10 mouse cellular contexts compared by ENCODE assay signal in the genomic region with DNA sequence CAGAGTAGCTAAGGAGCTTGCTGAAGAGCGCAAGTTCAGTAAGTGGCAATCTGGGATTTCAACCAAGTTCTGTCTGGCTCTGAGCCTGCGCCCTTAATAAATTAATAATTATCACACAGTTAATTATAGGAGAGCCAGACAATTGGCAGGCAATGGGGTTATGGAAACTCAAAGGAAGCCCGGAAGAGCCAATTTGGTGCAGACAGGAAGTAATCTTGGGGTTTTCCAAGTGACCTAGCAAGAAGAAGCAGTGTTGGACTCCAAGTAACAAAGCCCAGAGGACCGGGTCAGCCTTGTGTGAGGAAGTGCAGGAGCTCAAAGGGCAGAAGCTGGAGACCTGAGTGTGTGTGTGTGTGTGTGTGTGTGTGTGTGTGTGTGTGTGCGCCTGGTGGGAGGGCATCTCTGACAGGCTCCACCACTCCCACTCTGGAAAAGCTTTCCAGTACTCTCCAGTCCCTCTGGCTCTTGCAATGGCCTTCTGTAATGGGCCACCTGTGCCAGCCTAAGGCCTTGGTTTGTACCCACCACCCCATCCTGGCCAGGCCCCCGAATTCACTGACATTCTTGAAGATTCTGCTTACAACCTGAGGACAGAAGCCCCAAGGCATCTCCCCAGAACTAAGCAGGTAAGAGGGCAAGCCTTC.
DNase-seq lines count a peak whose midpoint lies in the region; ATAC-seq lines count a peak whose summit lies in the region.
"Had no signal": no experiment of that assay in that cellular context is flagged by ENCODE, and none has a peak within 500 bp of the region (broad histone marks: within the 10 kb centered on the region; RNA-seq: fewer than 3 reads in every experiment).

No protein-coding gene starts in this region.

- no peak overlapping the region for H3K4me2 ChIP-seq in embryonic facial prominence, embryonic 14.5 days (ENCODE audit: low read depth, low read length)
- H3K4me2 ChIP-seq in intestine, embryonic 16.5 days (ENCODE audit: low read depth, low read length), result no peak overlapping the region
- no peak overlapping the region for H3K4me2 ChIP-seq in hindbrain, embryonic 14.5 days (replicated peaks)

- WGBS in embryonic facial prominence, embryonic 14.5 days, result 62% methylated on average over 5 of the region's 6 CpGs
- whole genome bisulfite sequencing in intestine, embryonic 16.5 days, result 67% methylated on average over 6 of the region's 6 CpGs
- 80% methylated on average over 6 of the region's 6 CpGs for WGBS in hindbrain, embryonic 14.5 days

- no peak overlapping the region for H3K4me3 ChIP-seq in embryonic facial prominence, embryonic 14.5 days (ENCODE audit: low read depth, low read length)
- no peak overlapping the region for H3K4me3 ChIP-seq in intestine, embryonic 16.5 days (ENCODE audit: low read length)
- H3K4me3 ChIP-seq in hindbrain, embryonic 14.5 days (replicated peaks; ENCODE audit: low read length), result no peak overlapping the region
- H3K4me3 ChIP-seq: limb, embryonic 10.5 days had no signal

- DNase-seq in layer of hippocampus, adult 11-12 months (ENCODE audit: low spot score), result peak; percentile 51
- DNase-seq in layer of hippocampus, postnatal 25 days (ENCODE audit: extremely low spot score in 1 of 2, low spot score in 1 of 2), result no peak
- DNase-seq in embryonic facial prominence, embryonic 14.5 days (ENCODE audit: low spot score), result peak; percentile 57
- peak; percentile 85 for DNase-seq in lung, postnatal 10 days
- DNase-seq in hindbrain, embryonic 14.5 days (ENCODE audit: low spot score), result no peak
- DNase-seq: cerebellum, adult 9-11 months had no signal

- H3K9me3 ChIP-seq in embryonic facial prominence, embryonic 14.5 days (ENCODE audit: control insufficient read depth, low read length), result no peaks in the 10 kb centered on the region
- H3K9me3 ChIP-seq in intestine, embryonic 16.5 days (ENCODE audit: control insufficient read depth, low read length), result no peaks in the 10 kb centered on the region
- no peaks in the 10 kb centered on the region for H3K9me3 ChIP-seq in hindbrain, embryonic 14.5 days (ENCODE audit: control insufficient read depth, low read length)
- H3K9me3 ChIP-seq: limb, embryonic 10.5 days had no signal

- H3K27me3 ChIP-seq in embryonic facial prominence, embryonic 14.5 days (replicated peaks; ENCODE audit: control insufficient read depth, insufficient read depth, low read length), result no peaks in the 10 kb centered on the region
- H3K27me3 ChIP-seq in intestine, embryonic 16.5 days (replicated peaks; ENCODE audit: control insufficient read depth, insufficient read depth, low read length), result no peaks in the 10 kb centered on the region
- H3K27me3 ChIP-seq in hindbrain, embryonic 14.5 days (ENCODE audit: control insufficient read depth, insufficient read depth, low read length), result no peaks in the 10 kb centered on the region
- H3K27me3 ChIP-seq: Patski had no signal

- H3K9ac ChIP-seq in embryonic facial prominence, embryonic 14.5 days (ENCODE audit: low read depth, low read length), result no peak overlapping the region
- H3K9ac ChIP-seq in intestine, embryonic 16.5 days (ENCODE audit: low read depth, low read length), result no peak overlapping the region
- H3K9ac ChIP-seq in hindbrain, embryonic 14.5 days, result no peak overlapping the region

- ATAC-seq in embryonic facial prominence, embryonic 14.5 days (ENCODE audit: low read depth), result no peak
- peak; percentile 40; the same call in 1 of the 2 replicates for ATAC-seq in intestine, embryonic 16.5 days
- no peak for ATAC-seq in CD4-positive, CD25-positive, alpha-beta regulatory T cell, adult 4 months
- ATAC-seq in hindbrain, embryonic 14.5 days (ENCODE audit: low FRiP score), result no peak
- ATAC-seq: Patski had no signal

- H3K27ac ChIP-seq in embryonic facial prominence, embryonic 14.5 days (replicated peaks; ENCODE audit: low read depth, low read length), result no peak overlapping the region
- H3K27ac ChIP-seq in intestine, embryonic 16.5 days (ENCODE audit: low read length), result no peak overlapping the region
- H3K27ac ChIP-seq in hindbrain, embryonic 14.5 days, result no peak overlapping the region
- H3K27ac ChIP-seq: limb, embryonic 10.5 days had no signal

- peaks cover 8% of the 10 kb centered on the region; the same call in 1 of the 2 replicates for H3K4me1 ChIP-seq in embryonic facial prominence, embryonic 14.5 days (ENCODE audit: control insufficient read depth, insufficient read depth, low read length)
- H3K4me1 ChIP-seq in intestine, embryonic 16.5 days (ENCODE audit: control insufficient read depth, insufficient read depth, low read length), result peaks cover 19% of the 10 kb centered on the region
- H3K4me1 ChIP-seq in hindbrain, embryonic 14.5 days (replicated peaks; ENCODE audit: control insufficient read depth, insufficient read depth, low read length), result no peaks in the 10 kb centered on the region

- H3K36me3 ChIP-seq in embryonic facial prominence, embryonic 14.5 days (ENCODE audit: control insufficient read depth, insufficient read depth, low read length), result no peaks in the 10 kb centered on the region
- H3K36me3 ChIP-seq in intestine, embryonic 16.5 days (ENCODE audit: control insufficient read depth, insufficient read depth, low read length), result peaks cover 3% of the 10 kb centered on the region; the same call in 1 of the 2 replicates
- H3K36me3 ChIP-seq in hindbrain, embryonic 14.5 days (replicated peaks; ENCODE audit: control insufficient read depth, insufficient read depth), result no peaks in the 10 kb centered on the region
- H3K36me3 ChIP-seq: limb, embryonic 10.5 days had no signal

Comparison
In these comparisons a context has a peak if more than half of its experiments do, and no peak if none do; other contexts are left out.
1. DNase-seq: peak in layer of hippocampus, adult 11-12 months (single experiment), embryonic facial prominence, embryonic 14.5 days (single experiment) and lung, postnatal 10 days (single experiment); none in layer of hippocampus, postnatal 25 days (0 of 2) and hindbrain, embryonic 14.5 days (single experiment).